Mouse (Mus musculus): ENCODE measurements around the gene Olfr1098. TPM values are rescaled to one million over a fixed set of nuclear protein-coding genes. Genes with fewer than 3 reads are reported as not detected.

Olfr1098 gene
- not detected in 2 replicates for polyA plus RNA-seq (2015; fragmentation: Nextera tagmentation; extraction: Ambion mirVana)

- Histone ChIP-seq H3K4me3 (no peak within 1 kb of the TSS), H3K27ac (no peak within 1 kb of the TSS), H3K27me3 (no peaks in the 10 kb centered on the region), H3K9ac (no peak within 1 kb of the TSS), H3K4me1 (no peaks in the 10 kb centered on the region), H3K4me2 (no peak within 1 kb of the TSS), H3K9me3 (no peaks in the 10 kb centered on the region), H3K36me3 (no peaks in the 10 kb centered on the region)
- 83% methylated on average over 1 of the region's 1 CpGs for whole genome bisulfite sequencing
- no peak for ATAC-seq (ENCODE audit: borderline replicate concordance, extremely low read depth, low FRiP score, low TSS enrichment)
Measured at GRCm38 (mm10) chr2:86924445-86924844, at the start of gene Olfr1098. Olfr1098 (minus strand) TSS chr2:86924545.

- H3K9ac ChIP-seq = no peak within 1 kb of the TSS
- WGBS = 72% methylated on average over 1 of the region's 1 CpGs
- H3K36me3 ChIP-seq = no peaks in the 10 kb centered on the region
- H3K27me3 ChIP-seq = no peaks in the 10 kb centered on the region
- no peak for ATAC-seq (ENCODE audit: borderline replicate concordance, extremely low read depth, low FRiP score, low TSS enrichment)
- H3K4me2 ChIP-seq = no peak within 1 kb of the TSS
- H3K4me1 ChIP-seq = no peaks in the 10 kb centered on the region
- no peak within 1 kb of the TSS for H3K4me3 ChIP-seq
- H3K9me3 ChIP-seq = no peaks in the 10 kb centered on the region
- H3K27ac ChIP-seq = no peak within 1 kb of the TSS
Measured at GRCm38 (mm10) chr2:86960593-86960992, 36.2 kb upstream of the Olfr1098 start, which contains the start of gene Olfr1099. Olfr1099 (minus strand) TSS chr2:86960693.

DNA sequence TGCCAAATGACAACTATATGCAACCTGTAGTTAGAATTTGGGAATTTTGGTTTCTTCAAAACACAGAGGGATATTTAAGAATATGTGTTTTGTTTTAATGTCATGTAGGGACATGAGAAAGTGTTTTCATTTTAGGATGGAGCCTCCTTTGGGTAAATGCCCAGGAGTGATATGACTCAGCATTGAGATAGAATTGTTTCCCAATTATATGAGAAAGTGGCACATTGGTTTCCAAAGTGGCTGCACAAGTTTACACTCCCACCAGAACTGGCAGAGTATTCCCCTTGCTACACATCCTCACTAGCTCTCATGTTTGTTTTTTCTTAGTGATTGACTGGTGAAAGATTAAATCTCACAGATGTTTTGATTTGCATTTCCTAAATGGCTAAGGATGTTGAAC lies 2.2 kb upstream of the Olfr1098 start:
- no peaks in the 10 kb centered on the region for H3K36me3 ChIP-seq
- no peaks in the 10 kb centered on the region for H3K4me1 ChIP-seq
- H3K4me3 ChIP-seq = no peak overlapping the region
- H3K9ac ChIP-seq = no peak overlapping the region
- no peak for ATAC-seq (ENCODE audit: borderline replicate concordance, extremely low read depth, low FRiP score, low TSS enrichment)
- H3K4me2 ChIP-seq = no peak overlapping the region
- no peaks in the 10 kb centered on the region for H3K9me3 ChIP-seq
- H3K27me3 ChIP-seq = no peaks in the 10 kb centered on the region
- no peak overlapping the region for H3K27ac ChIP-seq

GRCm38 (mm10) chr2:86905647-86906046 lies 18.7 kb downstream of the Olfr1098 start:
- no peak overlapping the region for H3K27ac ChIP-seq
- no peak overlapping the region for H3K4me3 ChIP-seq
- no peaks in the 10 kb centered on the region for H3K36me3 ChIP-seq
- H3K9ac ChIP-seq = no peak overlapping the region
- no peak overlapping the region for H3K4me2 ChIP-seq
- 78% methylated on average over 2 of the region's 2 CpGs for WGBS
- no peaks in the 10 kb centered on the region for H3K27me3 ChIP-seq
- no peaks in the 10 kb centered on the region for H3K4me1 ChIP-seq
- no peaks in the 10 kb centered on the region for H3K9me3 ChIP-seq
- ATAC-seq (ENCODE audit: borderline replicate concordance, extremely low read depth, low FRiP score, low TSS enrichment) = no peak

DNA sequence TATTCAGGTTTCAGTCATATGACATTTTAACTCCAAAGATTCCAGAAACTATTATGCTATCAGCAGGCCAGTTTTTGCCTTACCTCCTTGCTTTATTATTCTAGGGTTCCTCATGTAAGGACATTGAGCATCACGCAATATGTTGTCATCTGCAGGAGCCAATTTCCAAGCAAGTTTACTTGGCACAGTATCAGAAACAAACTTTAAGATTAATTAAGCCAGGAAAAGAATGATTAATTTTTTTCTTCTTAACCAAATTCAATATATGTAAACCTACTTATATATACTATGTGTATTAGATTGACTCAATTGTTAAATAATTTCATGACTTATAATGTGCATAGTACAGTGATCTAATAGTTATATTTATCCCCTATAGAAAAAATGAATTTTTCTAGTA lies 32.2 kb downstream of the Olfr1098 start, which contains the start of gene Olfr1097:
Gene Olfr1097, minus strand, starts transcription at position 101 of the 400 bp plus-strand sequence.
- no peak within 1 kb of the TSS for H3K27ac ChIP-seq
- H3K9ac ChIP-seq = no peak within 1 kb of the TSS
- H3K27me3 ChIP-seq = no peaks in the 10 kb centered on the region
- H3K4me3 ChIP-seq = no peak within 1 kb of the TSS
- no peaks in the 10 kb centered on the region for H3K36me3 ChIP-seq
- no peaks in the 10 kb centered on the region for H3K4me1 ChIP-seq
- ATAC-seq (ENCODE audit: borderline replicate concordance, extremely low read depth, low FRiP score, low TSS enrichment) = no peak
- no peak within 1 kb of the TSS for H3K4me2 ChIP-seq
- no peaks in the 10 kb centered on the region for H3K9me3 ChIP-seq
- 85% methylated on average over 1 of the region's 1 CpGs for WGBS

GRCm38 (mm10) chr2:86874702-86875101 lies 49.6 kb downstream of the Olfr1098 start, which contains the start of gene Gm13723:
Gm13723 (minus strand) TSS chr2:86874802.
- no peak for ATAC-seq (ENCODE audit: borderline replicate concordance, extremely low read depth, low FRiP score, low TSS enrichment)

More at GRCm38 (mm10) chr2:86874702-86875101, 49.6 kb downstream of the Olfr1098 start, which contains the start of gene Gm13723:
- H3K9ac ChIP-seq = no peak within 1 kb of the TSS
- no peaks in the 10 kb centered on the region for H3K36me3 ChIP-seq
- H3K27ac ChIP-seq = no peak within 1 kb of the TSS
- no peaks in the 10 kb centered on the region for H3K27me3 ChIP-seq
- WGBS = 29% methylated on average over 1 of the region's 1 CpGs
- no peak within 1 kb of the TSS for H3K4me3 ChIP-seq
- H3K4me2 ChIP-seq = no peak within 1 kb of the TSS
- no peaks in the 10 kb centered on the region for H3K9me3 ChIP-seq
- H3K4me1 ChIP-seq = no peaks in the 10 kb centered on the region

Other genes starting within 250 kb of the Olfr1098 start
- gene Olfr1086, start 244.5 kb downstream of the Olfr1098 start, polyA plus RNA-seq (2015; fragmentation: Nextera tagmentation; extraction: Ambion mirVana) = not detected in 2 replicates
- not detected in 2 replicates for gene Olfr1087, start 226.2 kb downstream of the Olfr1098 start, polyA plus RNA-seq (2015; fragmentation: Nextera tagmentation; extraction: Ambion mirVana)
- gene Olfr1089, start 190.8 kb downstream of the Olfr1098 start, polyA plus RNA-seq (2015; fragmentation: Nextera tagmentation; extraction: Ambion mirVana) = not detected in 2 replicates
- not detected in 2 replicates for gene Olfr1090, start 165.6 kb downstream of the Olfr1098 start, polyA plus RNA-seq (2015; fragmentation: Nextera tagmentation; extraction: Ambion mirVana)
- not detected in 2 replicates for gene Olfr1093, start 142.1 kb downstream of the Olfr1098 start, polyA plus RNA-seq (2015; fragmentation: Nextera tagmentation; extraction: Ambion mirVana)
- not detected in 2 replicates for gene Olfr141, start 114.5 kb downstream of the Olfr1098 start, polyA plus RNA-seq (2015; fragmentation: Nextera tagmentation; extraction: Ambion mirVana)
- gene Olfr1094, start 99.9 kb downstream of the Olfr1098 start, polyA plus RNA-seq (2015; fragmentation: Nextera tagmentation; extraction: Ambion mirVana) = not detected in 2 replicates
- gene Olfr1095, start 72.8 kb downstream of the Olfr1098 start, polyA plus RNA-seq (2015; fragmentation: Nextera tagmentation; extraction: Ambion mirVana) = not detected in 2 replicates
- not detected in 2 replicates for gene Gm13723, start 49.7 kb downstream of the Olfr1098 start, polyA plus RNA-seq (2015; fragmentation: Nextera tagmentation; extraction: Ambion mirVana)
- gene Olfr1097, start 32.3 kb downstream of the Olfr1098 start, polyA plus RNA-seq (2015; fragmentation: Nextera tagmentation; extraction: Ambion mirVana) = not detected in 2 replicates
- not detected in 2 replicates for gene Olfr1099, start 36.1 kb upstream of the Olfr1098 start, polyA plus RNA-seq (2015; fragmentation: Nextera tagmentation; extraction: Ambion mirVana)
- not detected in 2 replicates for gene Olfr1100, start 55.4 kb upstream of the Olfr1098 start, polyA plus RNA-seq (2015; fragmentation: Nextera tagmentation; extraction: Ambion mirVana)
- gene Olfr1101, start 66.7 kb upstream of the Olfr1098 start, polyA plus RNA-seq (2015; fragmentation: Nextera tagmentation; extraction: Ambion mirVana) = not detected in 2 replicates
- gene Olfr1102, start 73.9 kb upstream of the Olfr1098 start, polyA plus RNA-seq (2015; fragmentation: Nextera tagmentation; extraction: Ambion mirVana) = not detected in 2 replicates
- not detected in 2 replicates for gene Olfr1104, start 102.5 kb upstream of the Olfr1098 start, polyA plus RNA-seq (2015; fragmentation: Nextera tagmentation; extraction: Ambion mirVana)
- not detected in 2 replicates for gene Olfr1105, start 112.0 kb upstream of the Olfr1098 start, polyA plus RNA-seq (2015; fragmentation: Nextera tagmentation; extraction: Ambion mirVana)
- gene Olfr1106, start 127.7 kb upstream of the Olfr1098 start, polyA plus RNA-seq (2015; fragmentation: Nextera tagmentation; extraction: Ambion mirVana) = not detected in 2 replicates
- not detected in 2 replicates for gene Olfr1107, start 151.3 kb upstream of the Olfr1098 start, polyA plus RNA-seq (2015; fragmentation: Nextera tagmentation; extraction: Ambion mirVana)
- not detected in 2 replicates for gene Olfr1109, start 171.5 kb upstream of the Olfr1098 start, polyA plus RNA-seq (2015; fragmentation: Nextera tagmentation; extraction: Ambion mirVana)
- not detected in 2 replicates for gene Olfr259, start 190.0 kb upstream of the Olfr1098 start, polyA plus RNA-seq (2015; fragmentation: Nextera tagmentation; extraction: Ambion mirVana)
- not detected in 2 replicates for gene Olfr1110, start 215.8 kb upstream of the Olfr1098 start, polyA plus RNA-seq (2015; fragmentation: Nextera tagmentation; extraction: Ambion mirVana)
- not detected in 2 replicates for gene Olfr1111, start 228.1 kb upstream of the Olfr1098 start, polyA plus RNA-seq (2015; fragmentation: Nextera tagmentation; extraction: Ambion mirVana)

Measured in lung, embryonic 15.5 days (tissue).